Mouse (Mus musculus): ENCODE measurements around the gene Nrg3.

- TF ChIP-seq POLR2A (IDR thresholded peaks at IDR 0.05; ENCODE audit: insufficient read length, low read depth) (no peak), CEBPB (IDR thresholded peaks at IDR 0.05; ENCODE audit: insufficient read depth, poor library complexity, severe bottlenecking) (no peak), POLR2AphosphoS2 (IDR thresholded peaks at IDR 0.05; ENCODE audit: insufficient read length, low read depth) (no peak), MAX (IDR thresholded peaks at IDR 0.05; ENCODE audit: low read depth) (no peak), USF1 (IDR thresholded peaks at IDR 0.05; ENCODE audit: low read depth) (no peak), TCF12 (IDR thresholded peaks at IDR 0.05; ENCODE audit: insufficient read depth, poor library complexity, severe bottlenecking) (no peak), E2F4 (IDR thresholded peaks at IDR 0.05; ENCODE audit: insufficient read depth) (no peak), MYOG (IDR thresholded peaks at IDR 0.05; ENCODE audit: control insufficient read depth in 1 of 3, insufficient read depth in 1 of 3, insufficient read length in 2 of 3, low read depth in 2 of 3) (no peak)
Measured at GRCm38 (mm10) chr14:39117977-39118376, 354.9 kb downstream of the Nrg3 start.

Data from myocyte (in vitro differentiated cells).